Mouse (Mus musculus) hindlimb bud, embryonic 11.5 days (tissue): ENCODE data around the gene Rpn1.
A peak's percentile ranks its signal among the peaks of the same experiment; 100 is the strongest.

ENCODE experiments used
- DNase-seq: peaks from one replicate; pipeline ENCODE4 v3.0.0-alpha.2; 2012; ENCODE audit warnings: low read depth, low spot score; ENCODE audit errors: extremely low spot score

Gene Rpn1

DNA sequence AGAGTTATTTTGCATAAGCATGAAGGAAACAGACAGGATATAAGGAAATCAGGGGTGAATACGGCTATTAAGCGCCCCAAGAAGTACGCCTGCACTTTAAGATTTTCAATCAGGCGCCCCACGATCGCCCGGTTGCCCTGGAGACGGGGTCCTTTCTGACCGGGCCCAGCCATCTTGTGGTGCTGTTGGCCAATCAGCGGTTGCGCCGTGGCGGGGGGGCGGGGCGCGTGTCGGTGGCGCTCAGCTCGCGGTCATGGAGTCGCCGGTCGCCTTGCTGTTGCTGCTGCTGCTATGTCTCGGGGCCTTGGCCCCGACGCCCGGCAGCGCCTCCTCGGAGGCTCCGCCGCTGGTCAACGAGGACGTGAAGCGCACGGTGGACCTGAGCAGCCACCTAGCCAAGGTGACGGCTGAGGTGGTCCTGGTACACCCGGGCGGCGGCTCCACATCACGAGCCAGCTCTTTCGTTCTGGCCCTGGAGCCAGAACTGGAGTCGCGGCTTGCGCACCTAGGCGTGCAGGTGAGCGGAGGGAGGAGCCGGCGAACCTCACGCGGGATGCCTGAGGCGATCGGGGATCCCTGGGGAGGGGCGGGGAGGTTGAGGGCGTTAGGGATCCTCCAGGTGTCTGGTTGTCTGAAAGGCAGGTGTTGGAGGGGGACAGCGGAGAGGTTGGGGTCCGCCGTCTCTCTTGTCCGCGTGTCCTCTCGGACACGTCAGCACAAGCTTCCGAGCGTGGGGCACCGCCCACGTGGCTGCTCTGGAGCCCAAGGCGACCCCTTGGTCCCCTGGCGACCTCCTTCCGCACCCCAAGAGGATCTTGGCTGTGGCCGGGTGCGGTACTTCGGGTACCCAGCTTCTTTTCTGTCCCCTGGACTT is at the start of gene Rpn1:
TSS of gene Rpn1 (plus strand) at position 205 of the 874 bp plus-strand sequence.
- peak; percentile 73 for DNase-seq

DNA sequence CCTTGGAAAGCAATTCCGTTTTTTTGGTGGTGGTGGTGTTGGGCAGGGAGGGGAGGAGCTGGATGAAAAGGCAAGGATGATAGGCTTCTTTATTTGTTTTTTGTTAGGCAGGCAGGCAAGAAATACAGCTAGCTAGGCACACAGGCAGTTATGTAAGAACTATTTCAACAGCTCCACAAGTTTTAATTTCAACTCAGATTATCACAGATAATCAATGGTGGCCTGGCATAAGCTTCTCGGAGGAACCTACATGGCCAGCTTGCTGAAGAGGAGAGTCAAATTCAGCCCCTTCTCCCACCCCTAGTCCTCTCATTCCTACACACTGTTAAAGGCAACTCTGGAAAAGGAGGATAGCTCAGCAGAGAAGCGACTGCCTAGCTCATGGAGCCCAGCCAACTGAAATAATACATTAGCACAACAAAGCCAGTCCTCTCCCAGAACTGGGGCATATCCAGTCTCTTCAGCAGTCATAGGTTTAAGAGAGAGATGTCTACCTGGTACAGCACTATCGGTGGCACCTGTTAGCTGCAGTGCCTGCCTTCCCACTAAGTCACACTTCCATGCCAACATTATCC is 46.7 kb upstream of the Rpn1 start:
- DNase-seq = no peak

DNA sequence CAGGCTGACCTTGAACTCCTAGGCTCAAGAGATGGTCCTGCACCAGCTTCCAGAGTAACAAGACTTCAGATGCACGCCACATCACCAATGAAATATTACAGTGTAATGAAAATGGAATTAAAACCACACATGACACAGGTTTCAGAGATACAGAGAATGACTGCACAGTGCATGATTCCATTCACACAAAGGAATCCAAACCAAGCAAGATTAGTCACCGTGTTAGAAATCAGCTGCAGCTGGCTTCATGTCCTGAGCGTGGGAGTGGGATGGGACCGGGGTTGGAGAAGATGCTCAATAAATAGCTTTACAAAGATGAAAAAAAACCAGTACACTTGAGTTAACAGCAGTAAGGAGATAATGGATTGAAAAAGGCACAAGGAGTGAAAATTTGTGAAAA is 44.9 kb upstream of the Rpn1 start:
- DNase-seq = no peak

DNA sequence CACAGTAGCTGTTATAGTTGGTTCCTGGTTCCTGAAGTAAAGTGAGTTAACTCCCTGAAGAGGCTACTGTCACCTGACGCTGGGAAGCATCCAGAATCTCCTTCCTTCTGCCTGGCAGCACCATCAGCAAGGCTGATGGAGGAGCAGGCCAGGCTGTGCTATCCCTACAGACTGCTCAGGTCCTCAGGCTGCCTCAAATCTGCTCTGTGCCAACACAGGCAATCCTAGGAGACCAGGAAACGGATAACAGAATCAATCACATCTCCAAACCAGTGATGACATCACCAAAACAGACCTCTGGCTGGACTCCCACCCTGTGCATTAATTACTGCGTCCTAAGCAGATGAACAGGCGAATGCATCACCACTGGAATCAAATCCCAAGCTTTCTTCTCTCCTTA is 43.1 kb upstream of the Rpn1 start:
- no peak for DNase-seq

DNA sequence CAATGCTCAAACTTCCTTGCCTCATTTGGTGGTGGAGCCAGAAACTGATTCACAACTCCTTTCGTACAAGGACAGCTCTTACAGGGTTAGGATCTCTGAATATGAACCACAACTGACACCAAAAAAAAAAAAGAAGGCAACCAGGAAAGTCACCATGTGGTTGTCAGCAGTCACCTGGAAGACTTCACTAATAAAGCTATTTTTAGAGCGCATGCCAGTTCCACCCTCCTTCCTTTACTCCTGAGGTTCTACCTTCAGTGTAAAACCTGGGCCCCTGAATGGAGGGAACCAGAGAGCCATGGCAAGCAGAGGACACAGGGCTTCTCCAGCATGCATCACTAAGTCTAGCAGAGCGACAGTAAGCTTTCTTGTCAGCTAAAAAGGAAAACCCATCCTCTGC is 41.9 kb upstream of the Rpn1 start:
- DNase-seq = no peak

DNA sequence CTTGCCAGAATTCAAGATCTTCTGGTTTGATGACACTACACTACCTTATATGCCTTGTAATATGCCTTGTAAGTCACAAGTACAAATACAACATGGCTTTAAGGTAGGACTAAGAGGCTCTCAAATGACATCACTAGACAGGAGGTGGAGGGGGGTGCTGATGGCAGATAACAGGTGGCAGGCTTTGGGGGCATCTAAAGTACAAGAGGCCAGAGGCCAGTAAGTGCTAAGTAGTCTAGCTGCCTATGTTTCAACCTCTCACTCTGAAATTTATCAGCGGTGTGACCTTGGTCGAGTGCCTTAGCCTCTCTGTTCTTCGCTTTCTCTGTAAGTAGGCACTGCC is 40.1 kb upstream of the Rpn1 start:
- no peak for DNase-seq

DNA sequence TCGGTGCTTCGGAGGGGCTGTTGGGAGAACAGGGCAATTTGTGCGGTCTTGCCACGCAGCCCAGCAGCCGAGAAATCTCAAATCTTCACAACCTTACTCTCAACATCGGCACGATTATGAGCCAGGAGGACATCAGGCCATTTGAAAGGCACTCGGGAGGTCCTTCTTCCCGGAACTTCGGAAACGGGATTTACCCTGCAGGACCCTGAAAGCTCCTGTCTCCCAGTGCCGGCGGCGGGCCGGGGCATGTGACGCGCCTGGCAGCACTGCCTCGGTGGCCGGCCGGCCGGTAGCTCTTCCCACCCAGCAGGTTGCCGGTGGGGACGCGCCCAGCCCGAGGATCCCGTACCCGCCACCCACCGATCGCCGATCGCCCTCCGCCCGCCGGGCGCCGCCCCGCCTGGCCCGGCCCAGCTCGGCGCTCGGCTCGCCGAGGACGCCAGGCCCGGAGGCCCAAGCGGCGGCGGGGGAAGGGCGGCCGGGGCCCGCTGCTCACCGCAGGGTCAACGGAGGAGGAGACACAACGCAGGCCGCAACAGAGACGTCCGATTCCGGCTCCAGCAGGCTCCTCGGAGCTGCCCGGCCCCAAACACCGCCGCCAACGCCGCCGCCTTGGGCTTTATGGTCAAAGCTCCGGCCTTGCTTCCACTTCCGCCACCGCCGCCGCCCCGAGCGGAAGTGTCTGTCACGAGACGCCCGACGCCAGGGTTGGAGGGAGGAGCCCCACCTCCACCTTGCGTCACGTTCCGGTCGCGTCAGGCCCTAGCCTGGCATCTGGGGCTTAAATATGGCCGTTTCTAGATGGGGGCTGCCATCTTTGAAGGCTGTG is 39.5 kb upstream of the Rpn1 start, which contains the start of gene Rab7:
TSS of gene Rab7 (minus strand) at position 694 of the 829 bp plus-strand sequence.
- DNase-seq = peak; percentile 75

DNA sequence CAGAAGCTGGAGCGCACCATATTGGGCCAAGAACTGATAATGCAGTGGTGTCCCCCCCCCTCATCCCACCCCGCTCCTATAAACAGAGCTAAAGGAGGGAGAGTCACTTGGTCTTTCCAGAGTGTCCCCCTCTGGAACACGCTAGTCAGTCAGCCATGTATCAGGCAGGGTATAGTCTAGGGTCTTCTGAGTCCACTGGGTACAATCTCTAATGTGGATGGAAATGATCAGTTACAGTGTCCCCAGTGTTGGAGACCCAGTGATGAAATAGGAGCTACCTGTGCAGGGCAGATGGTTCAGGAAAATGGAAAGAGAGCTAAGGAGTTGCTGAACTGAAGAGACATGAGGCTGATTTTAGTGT is 38.9 kb upstream of the Rpn1 start:
- no peak for DNase-seq

DNA sequence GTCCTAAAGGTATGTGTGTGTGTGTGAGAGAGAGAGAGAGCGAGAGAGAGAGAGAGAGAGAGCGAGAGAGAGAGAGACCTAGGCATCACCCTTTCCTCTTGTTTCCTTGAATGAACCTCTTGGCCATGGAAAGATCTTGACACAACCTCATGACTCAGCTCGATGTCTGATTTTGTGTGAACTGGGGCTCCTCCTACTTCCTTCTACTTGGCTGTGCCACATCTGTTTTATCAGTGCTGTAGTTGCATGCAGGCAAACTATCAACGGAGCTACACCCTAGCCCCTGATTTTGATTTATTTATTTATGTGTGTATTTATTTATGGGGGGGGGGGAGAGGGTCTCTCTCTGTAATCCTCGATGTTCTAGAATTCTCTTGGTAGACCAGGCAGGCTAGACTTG is 36.4 kb upstream of the Rpn1 start:
- no peak for DNase-seq

DNA sequence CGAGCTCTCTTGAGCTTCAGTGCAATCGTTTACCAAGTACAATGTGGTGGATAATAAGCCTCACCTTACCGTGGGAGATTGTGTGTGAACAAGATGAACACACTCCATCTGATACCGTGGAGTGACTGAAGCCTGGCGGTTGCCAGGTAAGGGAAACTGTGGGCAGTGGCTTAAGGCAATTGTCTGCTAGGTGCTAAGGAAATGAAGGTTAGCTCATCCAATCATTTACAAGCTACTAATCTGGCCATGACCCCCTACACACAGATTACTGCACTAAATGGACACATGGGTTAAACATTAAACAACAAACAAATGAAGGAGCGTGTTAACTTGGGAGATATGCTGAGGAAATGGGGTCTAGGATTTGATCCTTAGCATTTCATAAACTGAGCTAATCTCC is 35.3 kb upstream of the Rpn1 start:
- no peak for DNase-seq

DNA sequence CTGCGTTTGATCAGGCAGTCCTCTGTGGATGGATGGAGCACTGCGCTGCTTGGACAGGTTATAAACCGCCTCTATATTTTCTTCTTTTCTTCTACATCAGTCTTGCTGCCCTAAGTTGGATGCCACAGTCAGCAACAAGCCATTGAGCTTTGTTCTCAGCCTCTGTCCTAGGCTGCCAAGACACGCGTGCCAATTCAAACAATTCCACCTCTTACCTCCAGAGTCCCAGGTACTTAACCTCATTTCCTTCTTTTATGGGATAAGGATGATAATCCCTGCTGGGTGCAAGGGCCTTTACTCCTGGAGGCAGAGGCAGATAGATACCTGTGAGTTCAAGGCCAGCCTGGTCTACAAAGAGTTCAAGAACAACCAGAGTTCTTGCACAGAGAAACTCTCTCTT is 33.1 kb upstream of the Rpn1 start:
- DNase-seq = no peak

DNA sequence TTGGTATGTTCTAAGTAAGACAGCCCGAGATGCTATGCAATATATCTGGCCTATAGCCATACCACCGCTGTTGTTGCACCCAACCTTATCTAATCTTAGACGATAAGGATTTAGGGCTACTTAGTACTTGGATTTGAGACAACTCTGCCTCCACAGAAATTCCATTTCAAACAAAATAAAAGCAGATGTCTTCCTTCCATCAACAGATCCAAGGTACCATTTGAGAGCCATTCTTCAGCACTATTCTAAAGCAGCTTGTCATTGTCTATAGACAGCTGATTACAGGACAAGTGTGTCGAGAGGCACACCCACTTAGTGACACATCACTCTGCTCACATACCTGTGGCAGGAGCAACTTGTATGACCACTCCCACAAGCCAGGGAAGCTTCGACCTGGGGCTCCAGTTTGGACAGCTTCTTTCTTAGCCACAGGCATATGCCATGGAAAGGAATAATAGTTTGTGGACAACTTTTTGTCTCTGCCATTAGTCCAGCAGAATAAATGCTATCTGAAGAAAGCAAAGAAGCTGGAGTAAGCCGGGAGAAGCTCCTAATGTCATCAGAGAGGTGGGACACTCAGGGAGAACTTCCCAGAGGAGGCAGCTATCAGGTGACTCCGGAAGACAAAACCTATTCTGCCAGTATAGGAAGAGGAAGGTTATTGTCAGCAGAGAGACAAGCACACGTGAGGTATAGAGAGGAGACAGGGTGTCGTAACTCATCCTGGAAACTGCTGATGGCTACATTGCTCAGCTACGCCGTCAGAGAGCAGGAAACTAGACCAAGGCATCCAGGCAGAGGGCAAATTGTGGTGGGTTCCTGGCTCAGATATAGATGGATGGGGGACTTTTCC is 30.8 kb upstream of the Rpn1 start:
- no peak for DNase-seq

DNA sequence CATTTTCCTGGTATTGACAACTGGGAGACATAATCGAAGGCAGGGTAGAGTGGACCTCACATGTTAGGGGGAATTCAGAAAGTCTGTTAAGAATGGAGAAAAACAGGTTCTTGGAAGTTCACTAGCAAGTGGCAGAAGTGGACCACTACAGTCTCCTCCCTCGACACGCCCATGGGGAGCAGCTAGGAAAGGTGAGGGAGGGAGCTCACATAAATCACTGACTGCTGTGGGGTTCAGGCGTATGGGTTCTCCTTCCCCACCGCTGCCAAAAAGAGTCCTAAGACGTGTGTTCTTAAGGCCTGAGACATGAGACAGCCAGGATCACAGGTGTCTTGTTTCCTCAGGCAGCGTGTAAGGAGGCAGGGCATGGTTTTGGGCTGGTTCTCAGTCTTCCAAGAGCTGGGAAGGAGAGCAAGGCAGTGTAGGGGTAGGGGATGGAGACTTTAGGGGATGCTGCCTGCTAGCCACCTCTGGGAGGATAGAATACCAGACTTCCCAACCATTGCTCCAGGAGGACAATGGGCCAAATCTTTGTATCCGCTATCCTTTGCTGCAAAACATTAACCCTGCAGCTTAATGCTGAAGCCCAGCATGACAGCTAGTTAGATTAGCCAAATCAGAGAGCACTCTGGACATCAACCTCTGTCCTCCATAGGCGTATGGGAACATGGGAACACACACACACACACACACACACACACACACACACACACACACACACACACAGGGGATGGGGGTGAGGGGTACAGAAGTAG is 30.0 kb upstream of the Rpn1 start:
- no peak for DNase-seq

DNA sequence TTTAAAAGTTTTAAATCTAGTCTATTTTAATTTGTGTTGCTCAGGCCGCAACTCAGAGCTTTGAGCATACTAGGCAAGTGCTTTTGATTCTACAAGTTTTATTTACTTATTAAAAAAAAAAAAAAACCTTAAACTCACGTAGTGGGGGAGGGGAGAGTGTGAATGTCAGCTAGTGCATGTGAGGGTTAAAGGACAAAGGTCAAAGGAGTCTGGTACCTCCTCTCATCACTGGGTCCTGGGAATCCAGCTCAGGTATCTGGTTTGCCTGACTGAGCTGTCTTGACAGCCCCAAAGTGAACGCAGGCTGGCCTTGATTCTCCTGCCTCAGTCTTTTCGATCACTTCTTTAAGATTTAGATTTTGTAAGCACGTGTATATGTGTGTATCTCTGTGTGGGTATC is 28.6 kb upstream of the Rpn1 start:
- DNase-seq = no peak

DNA sequence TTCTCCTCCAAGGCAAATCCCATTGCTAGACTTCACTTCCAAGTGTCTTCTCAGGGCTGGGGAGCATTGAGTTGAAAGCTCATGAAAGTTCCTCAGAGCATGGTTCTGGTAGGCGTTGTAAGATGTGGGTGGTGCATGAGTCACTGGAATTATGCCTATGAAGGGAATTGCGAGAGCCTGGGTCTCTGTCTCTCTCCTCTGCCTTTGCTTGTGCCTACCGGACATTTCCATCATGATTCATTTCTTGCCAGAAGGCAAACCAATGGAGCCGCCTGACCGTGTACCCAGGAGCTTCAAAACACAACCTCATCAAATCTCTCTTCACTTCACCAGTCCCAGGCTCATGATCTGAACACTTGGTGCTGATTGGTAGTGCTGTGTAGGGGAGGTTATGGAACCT is 27.4 kb upstream of the Rpn1 start:
- no peak for DNase-seq

DNA sequence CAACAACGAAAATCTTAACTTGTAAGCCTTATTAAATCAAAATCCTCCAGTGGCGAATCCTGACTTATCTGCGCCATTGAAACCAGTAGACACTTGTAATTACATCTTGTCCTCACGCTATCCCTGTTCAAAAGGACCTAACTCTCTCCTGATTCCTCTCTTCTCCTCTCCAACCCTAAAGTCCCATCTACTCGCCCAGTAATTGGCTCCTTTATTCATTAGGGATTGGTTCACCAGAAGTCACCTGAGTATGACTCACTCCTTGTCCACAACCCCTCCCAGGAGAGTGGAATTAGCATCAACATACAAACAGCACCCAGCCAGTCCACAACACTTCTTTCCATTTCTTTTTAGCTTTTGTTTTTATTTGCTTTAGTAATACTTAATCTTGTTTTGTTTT is 24.4 kb upstream of the Rpn1 start:
- DNase-seq = no peak

DNA sequence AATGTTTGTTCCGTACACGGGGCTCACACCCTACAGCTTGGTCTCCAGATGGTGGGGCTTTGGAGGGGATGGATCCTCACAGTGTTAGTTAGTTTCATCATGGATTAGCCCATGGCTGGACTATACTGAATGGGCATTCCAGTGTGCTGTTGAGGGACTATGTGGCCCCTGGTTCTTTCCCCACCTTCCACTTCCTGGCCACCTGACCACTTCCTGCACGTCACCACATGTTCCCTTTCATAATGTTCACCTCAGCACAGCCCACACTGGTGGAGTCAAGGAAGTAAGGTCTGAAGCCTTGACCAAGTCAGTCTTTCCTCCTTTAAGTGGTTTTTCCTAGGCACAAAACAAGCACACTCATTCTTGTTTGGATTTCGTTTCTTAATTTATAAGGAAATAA is 23.7 kb upstream of the Rpn1 start:
- DNase-seq = no peak

DNA sequence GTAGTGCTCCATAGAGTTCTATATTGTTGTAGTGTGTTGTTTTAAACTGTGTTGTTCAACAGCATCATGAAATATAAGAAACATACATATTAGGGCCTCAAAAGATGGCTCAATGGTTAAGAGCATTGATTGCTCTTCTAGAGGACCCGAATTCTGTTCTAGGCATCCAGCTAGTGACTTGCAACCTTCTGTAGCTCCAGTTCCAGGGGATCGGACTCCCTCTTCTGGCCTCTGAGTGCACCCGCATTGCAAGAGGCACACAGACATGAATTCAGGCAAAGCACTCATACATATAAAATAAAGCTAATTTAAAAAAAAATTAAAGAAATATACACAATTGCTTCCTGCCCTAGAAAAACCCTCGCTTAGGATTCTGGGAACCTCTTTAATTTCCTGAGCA is 22.9 kb upstream of the Rpn1 start:
- no peak for DNase-seq

DNA sequence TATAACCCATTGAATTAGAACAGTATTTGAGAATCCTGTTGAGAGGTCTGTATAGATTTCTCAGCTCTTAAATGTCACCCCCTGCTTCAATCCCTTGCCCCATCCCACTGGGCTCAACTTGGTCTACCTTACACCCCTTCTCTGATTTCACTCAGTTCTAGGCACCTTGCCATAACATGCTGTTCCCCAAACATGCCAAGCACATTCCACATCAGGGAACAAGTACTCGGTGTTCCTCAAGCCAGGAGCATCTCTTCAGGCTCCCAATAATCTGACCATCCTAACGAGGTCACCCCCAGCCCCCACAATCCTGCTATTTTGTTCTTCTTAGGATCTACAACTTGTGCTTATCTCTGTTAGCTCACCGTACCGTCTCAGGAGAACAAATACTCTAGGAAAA is 21.9 kb upstream of the Rpn1 start:
- no peak for DNase-seq

DNA sequence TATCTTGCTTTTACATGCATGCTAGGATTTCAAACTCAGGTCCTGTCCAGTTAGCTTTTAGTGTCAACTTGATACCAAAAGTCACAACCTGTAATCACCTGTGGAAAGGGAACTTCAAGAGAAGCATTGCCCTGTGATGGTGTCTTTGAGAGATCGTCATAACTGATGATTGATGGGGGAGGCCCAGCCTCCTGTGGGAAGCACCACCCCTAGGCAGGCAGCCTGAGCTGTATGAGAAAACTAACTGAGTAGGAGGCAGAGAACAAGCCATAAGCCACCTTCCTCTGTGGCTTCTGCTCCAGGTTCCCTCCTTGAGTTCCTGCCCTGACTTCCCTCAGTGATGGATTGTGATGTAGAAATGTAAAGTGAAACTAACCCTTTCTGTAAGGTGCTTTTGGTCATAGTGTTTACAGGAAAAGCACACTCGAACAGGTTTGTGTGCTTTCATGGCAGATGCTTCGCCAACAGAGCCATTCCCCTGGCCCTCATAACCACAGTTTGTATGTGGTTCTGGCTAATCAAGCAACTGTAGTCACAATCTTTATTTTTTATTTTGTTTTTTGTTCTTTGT is 20.1 kb upstream of the Rpn1 start:
- DNase-seq = no peak
